Mouse (Mus musculus): ENCODE measurements around the gene Sspn. TPM values are rescaled to one million over a fixed set of nuclear protein-coding genes. Genes with fewer than 3 reads are reported as not detected.

Sspn gene
- polyA plus RNA-seq, 1 experiment from 2014 or later, result 2.9 TPM

DNA sequence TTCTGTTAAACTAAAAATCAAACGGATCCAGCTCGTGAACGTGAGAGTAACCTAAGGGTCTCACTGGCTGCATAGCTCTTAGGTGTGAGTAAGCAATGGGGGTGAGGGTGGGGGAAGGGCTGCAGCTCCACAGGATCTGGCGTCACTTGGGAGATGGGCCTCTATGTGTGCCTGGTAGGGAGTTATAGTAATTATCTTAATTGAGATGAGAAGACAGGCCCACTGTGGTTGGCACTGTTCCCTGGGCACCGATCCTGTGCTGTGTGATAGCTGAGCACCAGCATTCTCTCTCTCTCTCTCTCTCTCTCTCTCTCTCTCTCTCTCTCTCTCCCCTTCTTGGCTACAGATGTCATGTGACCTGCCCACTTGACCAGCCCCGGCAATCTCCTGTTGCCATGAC is 9.4 kb downstream of the Sspn start:
- Histone ChIP-seq H3K36me3 (replicated peaks) (no peaks in the 10 kb centered on the region), H3K4me1 (no peaks in the 10 kb centered on the region; the same call in 1 of the 2 replicates), H3K27me3 (replicated peaks; ENCODE audit: low read depth, poor library complexity, severe bottlenecking) (no peaks in the 10 kb centered on the region), H3K9me3 (no peaks in the 10 kb centered on the region), H3K27ac (replicated peaks) (no peak overlapping the region), H3K4me3 (no peak overlapping the region)
- 72% methylated on average over 6 of the region's 6 CpGs for WGBS
- no peak for DNase-seq (ENCODE audit: low spot score)

DNA sequence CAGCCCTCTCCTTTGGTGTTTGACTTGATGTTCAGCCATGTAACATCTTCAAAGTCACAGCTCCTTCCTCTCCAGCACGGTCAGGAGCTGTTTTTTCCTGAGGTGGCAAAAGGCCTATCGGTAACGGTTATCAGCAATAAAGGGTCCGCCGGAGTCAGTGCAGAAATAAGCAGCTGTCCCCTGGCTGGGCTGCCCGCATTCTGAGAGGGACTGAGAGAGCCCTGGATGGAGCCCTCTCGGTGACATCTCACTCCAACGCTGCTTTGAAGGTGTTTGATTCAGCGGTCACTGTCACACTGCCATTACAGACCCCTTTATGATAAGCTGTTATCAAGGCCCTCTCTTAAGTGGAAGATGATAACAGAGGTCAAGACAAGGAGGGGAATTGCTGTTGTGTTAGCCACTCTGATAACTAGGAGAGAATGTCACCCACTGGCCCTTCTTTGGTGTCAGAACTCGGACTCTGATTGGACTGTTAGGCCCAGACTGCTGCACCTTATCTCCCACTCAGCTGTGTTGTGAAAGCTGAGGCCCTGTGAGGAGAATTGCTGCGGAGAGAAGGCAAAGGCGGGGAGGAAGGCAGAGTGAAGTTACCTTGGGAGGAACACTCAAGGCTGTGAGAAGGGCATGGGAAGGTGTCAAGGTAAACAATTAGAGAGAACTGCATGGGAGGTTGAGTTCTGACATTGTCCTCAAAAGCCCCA is 11.0 kb downstream of the Sspn start:
- Histone ChIP-seq H3K36me3 (replicated peaks) (no peaks in the 10 kb centered on the region), H3K27me3 (replicated peaks; ENCODE audit: low read depth, poor library complexity, severe bottlenecking) (no peaks in the 10 kb centered on the region), H3K4me3 (no peak overlapping the region), H3K9me3 (no peaks in the 10 kb centered on the region), H3K4me1 (no peaks in the 10 kb centered on the region; the same call in 1 of the 2 replicates), H3K27ac (replicated peaks) (no peak overlapping the region)
- no peak for DNase-seq (ENCODE audit: low spot score)
- 84% methylated on average over 12 of the region's 12 CpGs for WGBS

DNA sequence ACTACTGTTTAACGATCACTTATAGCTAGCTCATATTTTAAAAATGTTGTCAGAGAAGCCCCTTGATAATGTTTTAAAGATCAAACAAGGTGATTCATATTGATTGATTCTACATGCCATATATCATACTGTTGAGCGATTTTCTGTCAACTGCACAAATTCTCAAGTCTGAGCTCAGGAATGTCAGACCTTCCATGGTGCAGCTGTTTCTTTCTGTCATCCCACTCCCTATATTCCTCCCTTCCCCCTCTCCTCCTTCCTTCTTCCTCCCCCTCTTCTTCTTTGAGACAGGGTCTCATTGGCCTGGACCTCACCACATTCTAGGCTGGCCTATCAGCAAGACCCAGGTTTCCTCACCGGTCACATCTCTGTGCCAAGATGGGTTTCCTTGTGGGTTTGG is 12.0 kb downstream of the Sspn start:
- Histone ChIP-seq H3K27me3 (replicated peaks; ENCODE audit: low read depth, poor library complexity, severe bottlenecking) (no peaks in the 10 kb centered on the region), H3K4me3 (no peak overlapping the region), H3K27ac (replicated peaks) (no peak overlapping the region), H3K36me3 (replicated peaks) (no peaks in the 10 kb centered on the region), H3K4me1 (peaks cover 10% of the 10 kb centered on the region), H3K9me3 (no peaks in the 10 kb centered on the region)
- DNase-seq (ENCODE audit: low spot score), result no peak
- 90% methylated on average over 3 of the region's 3 CpGs for WGBS

DNA sequence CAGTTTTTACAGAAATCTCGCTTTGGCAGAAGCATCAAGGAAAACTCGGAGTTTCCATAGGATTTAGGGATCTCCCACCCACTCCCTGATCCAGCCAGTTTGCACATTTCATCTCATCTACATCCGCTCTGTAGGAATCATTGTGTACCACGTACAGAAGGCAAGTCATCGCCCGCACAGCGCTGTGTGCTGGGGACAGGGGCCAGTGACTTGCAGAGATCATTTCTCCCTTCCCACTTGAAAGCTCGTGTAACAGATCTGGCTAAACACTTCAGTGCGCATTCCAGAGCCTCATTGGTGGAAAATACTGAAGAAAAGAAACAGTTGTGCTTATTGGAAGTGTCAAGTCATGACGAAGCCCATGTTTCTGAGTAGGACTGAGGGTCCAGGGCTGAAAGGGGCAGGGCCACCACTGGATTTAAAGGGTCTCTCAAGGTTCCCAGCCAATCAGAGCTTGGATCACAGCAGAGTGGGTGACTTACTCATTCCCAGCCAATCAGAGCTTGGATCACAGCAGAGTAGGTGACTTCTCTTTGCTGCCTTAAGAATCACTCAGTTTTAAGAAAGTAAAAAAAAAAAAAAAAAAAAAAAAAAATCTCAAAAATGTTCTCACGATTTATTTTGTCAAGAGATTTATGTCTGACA is 14.4 kb downstream of the Sspn start:
- H3K27ac ChIP-seq (replicated peaks), result no peak overlapping the region
- H3K27me3 ChIP-seq (replicated peaks; ENCODE audit: low read depth, poor library complexity, severe bottlenecking), result no peaks in the 10 kb centered on the region
- WGBS, result 85% methylated on average over 11 of the region's 11 CpGs
- DNase-seq (ENCODE audit: low spot score), result no peak
- H3K36me3 ChIP-seq (replicated peaks), result no peaks in the 10 kb centered on the region
- H3K9me3 ChIP-seq, result no peaks in the 10 kb centered on the region
- no peak overlapping the region for H3K4me3 ChIP-seq
- peaks cover 19% of the 10 kb centered on the region for H3K4me1 ChIP-seq

DNA sequence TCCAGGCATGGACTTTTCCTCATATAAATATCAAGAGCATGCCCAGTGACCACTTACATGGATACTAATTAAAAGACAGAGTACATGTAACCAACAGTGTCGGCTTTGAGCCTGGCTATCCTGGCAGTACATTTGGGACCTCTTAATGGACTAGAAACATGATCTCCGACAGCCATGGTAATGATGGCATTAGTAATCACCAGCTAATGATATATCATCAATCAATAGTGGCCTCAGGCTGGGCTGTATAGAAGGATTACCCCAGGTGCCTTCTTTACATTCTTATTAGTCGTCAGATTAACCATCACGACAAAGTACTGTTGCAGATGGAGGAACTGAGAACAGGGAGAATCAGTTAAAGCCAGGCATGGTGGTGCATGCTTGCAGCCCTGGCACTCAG is 17.6 kb downstream of the Sspn start:
- Histone ChIP-seq H3K9me3 (no peaks in the 10 kb centered on the region), H3K36me3 (replicated peaks) (no peaks in the 10 kb centered on the region), H3K27me3 (replicated peaks; ENCODE audit: low read depth, poor library complexity, severe bottlenecking) (no peaks in the 10 kb centered on the region), H3K4me1 (peaks cover 28% of the 10 kb centered on the region), H3K4me3 (no peak overlapping the region), H3K27ac (replicated peaks) (no peak overlapping the region)
- 54% methylated on average over 4 of the region's 4 CpGs for WGBS
- DNase-seq (ENCODE audit: low spot score), result no peak

DNA sequence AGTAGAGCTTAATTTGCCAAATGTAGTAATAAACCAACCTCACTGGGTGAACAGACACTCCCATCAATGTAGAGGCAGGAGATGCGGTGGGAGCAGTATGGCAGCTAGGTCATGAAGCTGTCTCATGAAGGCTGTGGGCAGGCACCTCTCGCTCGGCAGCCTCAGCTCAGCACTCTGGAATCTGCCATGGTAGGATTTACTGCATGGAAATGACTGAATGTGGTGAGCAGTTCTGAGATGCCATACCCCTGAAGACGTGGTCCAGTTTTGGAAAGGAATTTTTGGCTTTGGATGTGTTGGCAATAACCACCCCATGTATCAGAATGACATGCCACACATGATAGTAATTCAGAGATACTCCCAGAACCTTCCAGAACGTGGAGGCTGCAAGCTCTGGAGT is 19.2 kb downstream of the Sspn start:
- WGBS, result 87% methylated on average over 5 of the region's 5 CpGs
- no peaks in the 10 kb centered on the region for H3K36me3 ChIP-seq (replicated peaks)
- H3K27ac ChIP-seq (replicated peaks), result no peak overlapping the region
- H3K27me3 ChIP-seq (replicated peaks; ENCODE audit: low read depth, poor library complexity, severe bottlenecking), result no peaks in the 10 kb centered on the region
- DNase-seq (ENCODE audit: low spot score), result no peak
- H3K4me3 ChIP-seq, result no peak overlapping the region
- H3K4me1 ChIP-seq, result peaks cover 28% of the 10 kb centered on the region
- no peaks in the 10 kb centered on the region for H3K9me3 ChIP-seq

DNA sequence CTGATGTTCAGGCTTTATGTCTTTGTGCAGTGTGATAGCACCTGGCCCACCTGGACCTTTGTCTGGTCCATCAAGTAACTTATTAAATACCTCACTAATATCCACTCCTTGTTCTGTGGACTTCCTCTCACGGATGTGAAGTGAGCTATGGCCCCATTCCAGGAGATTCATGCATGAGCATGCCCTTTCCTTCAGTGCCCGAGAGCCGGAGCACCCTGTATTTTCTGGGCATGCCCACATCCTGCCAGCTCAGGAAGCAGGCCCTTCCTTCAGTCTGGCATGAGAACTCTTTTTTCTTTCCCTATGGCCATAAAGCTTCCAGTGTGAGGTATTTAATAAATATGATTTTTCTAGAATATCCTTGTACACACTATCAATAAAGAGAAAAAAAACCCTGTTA is 21.2 kb downstream of the Sspn start:
- H3K9me3 ChIP-seq, result no peaks in the 10 kb centered on the region
- H3K4me1 ChIP-seq, result peaks cover 30% of the 10 kb centered on the region
- H3K27me3 ChIP-seq (replicated peaks; ENCODE audit: low read depth, poor library complexity, severe bottlenecking), result no peaks in the 10 kb centered on the region; the same call in 1 of the 2 replicates
- no peak for DNase-seq (ENCODE audit: low spot score)
- 89% methylated on average over 3 of the region's 3 CpGs for WGBS
- H3K27ac ChIP-seq (replicated peaks), result no peak overlapping the region
- H3K36me3 ChIP-seq (replicated peaks), result no peaks in the 10 kb centered on the region
- H3K4me3 ChIP-seq, result no peak overlapping the region

DNA sequence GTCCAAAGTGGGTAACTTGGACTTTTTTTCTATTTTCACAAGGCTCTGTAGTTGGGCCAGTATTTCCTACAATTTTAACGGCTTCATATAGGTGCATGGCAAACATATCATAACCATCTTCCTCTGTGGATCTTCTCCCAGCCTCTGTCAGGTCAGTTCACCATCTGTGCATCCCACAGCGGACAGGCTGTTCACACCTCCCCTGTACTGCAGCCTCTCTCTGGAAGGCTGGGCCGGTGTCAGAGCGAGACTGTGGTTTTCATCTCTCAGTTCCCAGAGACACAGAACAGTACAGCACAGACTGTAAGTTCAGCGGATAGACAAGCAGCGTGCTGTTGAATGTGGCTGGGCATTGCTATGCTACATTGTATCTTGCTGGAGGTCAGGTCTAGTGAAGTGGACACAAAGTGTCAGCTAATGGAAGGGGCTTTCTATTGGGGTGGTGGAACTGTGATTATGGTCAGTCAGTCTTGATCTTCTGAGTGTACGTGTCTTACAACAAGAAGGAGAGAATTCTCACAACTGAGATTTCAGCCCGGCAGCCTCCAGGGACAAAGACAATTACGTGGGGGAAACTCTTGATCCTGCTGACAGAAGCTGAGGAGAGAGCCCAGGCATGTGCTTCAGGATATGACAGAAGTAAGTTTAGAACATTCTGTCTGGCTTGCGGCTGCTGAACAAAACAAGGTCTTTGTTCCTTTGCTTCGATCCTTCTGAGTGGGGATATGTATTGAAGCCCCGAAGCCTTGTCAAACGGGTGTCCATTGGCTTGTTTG is 21.9 kb downstream of the Sspn start:
- H3K27ac ChIP-seq (replicated peaks), result no peak overlapping the region
- no peak for DNase-seq (ENCODE audit: low spot score)
- peaks cover 30% of the 10 kb centered on the region for H3K4me1 ChIP-seq
- H3K27me3 ChIP-seq (replicated peaks; ENCODE audit: low read depth, poor library complexity, severe bottlenecking), result no peaks in the 10 kb centered on the region; the same call in 1 of the 2 replicates
- H3K4me3 ChIP-seq, result no peak overlapping the region
- WGBS, result 71% methylated on average over 13 of the region's 13 CpGs
- no peaks in the 10 kb centered on the region for H3K9me3 ChIP-seq
- no peaks in the 10 kb centered on the region for H3K36me3 ChIP-seq (replicated peaks)

DNA sequence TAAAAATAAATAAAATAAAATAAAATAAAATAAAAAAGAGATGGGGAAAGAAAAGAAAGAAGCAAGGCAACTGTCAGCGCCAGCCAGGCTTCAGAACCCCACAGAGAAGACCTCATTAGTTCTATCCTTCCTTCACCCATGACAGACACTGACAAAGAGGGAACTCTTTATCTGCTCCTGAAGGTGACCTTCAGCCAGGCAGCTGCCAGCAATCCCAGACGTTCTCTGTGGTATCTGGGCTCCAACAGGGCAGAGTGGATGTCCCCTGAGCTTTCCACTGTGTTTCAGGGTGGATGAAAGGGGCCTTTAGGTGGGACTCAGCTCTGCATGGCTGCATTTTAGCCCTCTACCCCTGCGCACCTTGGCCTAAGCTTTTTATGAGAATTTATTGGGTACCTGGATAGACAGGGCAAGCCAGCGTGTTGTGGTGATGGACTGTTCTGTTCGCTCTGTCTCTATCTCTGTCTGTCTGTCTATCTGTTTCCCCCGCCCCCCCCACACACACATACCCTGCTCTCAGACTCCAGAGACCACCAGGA is 26.1 kb downstream of the Sspn start:
- Histone ChIP-seq H3K36me3 (replicated peaks) (no peaks in the 10 kb centered on the region), H3K27me3 (replicated peaks; ENCODE audit: low read depth, poor library complexity, severe bottlenecking) (no peaks in the 10 kb centered on the region; the same call in 1 of the 2 replicates)

DNA sequence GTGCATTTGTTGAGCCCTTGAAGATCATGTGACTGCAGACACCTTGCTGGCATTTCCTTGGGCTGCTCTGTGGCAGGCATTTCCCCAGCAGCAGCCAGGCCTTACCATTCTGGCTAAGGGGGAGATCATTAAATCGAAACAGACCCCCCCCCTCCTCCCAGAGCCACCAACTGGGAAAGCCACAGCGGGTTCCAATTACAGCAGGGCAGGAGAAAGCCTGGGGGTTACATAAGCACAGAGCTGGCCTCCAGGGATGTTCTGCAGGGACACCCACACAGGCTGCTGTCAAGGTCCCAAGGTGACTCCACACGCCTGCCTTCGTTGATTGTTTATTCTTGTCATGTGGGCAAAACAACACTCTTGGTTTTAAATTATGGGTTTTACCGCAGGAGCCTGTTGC is 26.6 kb downstream of the Sspn start:
- Histone ChIP-seq H3K27me3 (replicated peaks; ENCODE audit: low read depth, poor library complexity, severe bottlenecking) (no peaks in the 10 kb centered on the region; the same call in 1 of the 2 replicates), H3K4me3 (no peak overlapping the region), H3K27ac (replicated peaks) (peak overlapping the region; percentile 22), H3K9me3 (no peaks in the 10 kb centered on the region), H3K4me1 (peaks cover 36% of the 10 kb centered on the region), H3K36me3 (replicated peaks) (no peaks in the 10 kb centered on the region)
- 16% methylated on average over 5 of the region's 5 CpGs for WGBS
- peak; percentile 62 for DNase-seq (ENCODE audit: low spot score)

More for the DNA sequence above, 26.1 kb downstream of the Sspn start:
- Histone ChIP-seq H3K9me3 (no peaks in the 10 kb centered on the region), H3K4me3 (no peak overlapping the region), H3K27ac (replicated peaks) (peak overlapping the region; percentile 22), H3K4me1 (peaks cover 36% of the 10 kb centered on the region)
- DNase-seq (ENCODE audit: low spot score), result no peak
- WGBS, result 68% methylated on average over 6 of the region's 6 CpGs

DNA sequence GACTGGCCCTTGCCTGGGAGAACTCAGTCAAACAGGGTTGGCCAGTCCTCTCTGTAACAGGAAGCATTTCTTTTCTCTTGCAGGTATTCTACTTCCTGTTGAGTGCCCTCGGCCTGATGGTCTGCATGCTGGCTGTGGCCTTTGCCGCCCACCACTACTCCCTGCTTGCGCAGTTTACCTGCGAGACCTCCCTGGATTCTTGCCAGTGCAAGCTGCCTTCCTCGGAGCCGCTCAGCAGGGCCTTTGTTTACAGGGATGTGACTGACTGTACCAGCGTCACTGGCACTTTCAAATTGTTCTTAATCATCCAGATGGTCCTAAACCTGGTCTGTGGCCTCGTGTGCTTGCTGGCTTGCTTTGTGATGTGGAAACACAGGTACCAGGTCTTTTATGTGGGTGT is 29.6 kb downstream of the Sspn start:
- no peak for DNase-seq (ENCODE audit: low spot score)
- H3K4me3 ChIP-seq, result no peak overlapping the region
- H3K4me1 ChIP-seq, result peaks cover 28% of the 10 kb centered on the region
- H3K36me3 ChIP-seq (replicated peaks), result no peaks in the 10 kb centered on the region
- no peak overlapping the region for H3K27ac ChIP-seq (replicated peaks)
- WGBS, result 63% methylated on average over 8 of the region's 8 CpGs
- H3K9me3 ChIP-seq, result no peaks in the 10 kb centered on the region; the same call in 1 of the 2 replicates
- no peaks in the 10 kb centered on the region; the same call in 1 of the 2 replicates for H3K27me3 ChIP-seq (replicated peaks; ENCODE audit: low read depth, poor library complexity, severe bottlenecking)

DNA sequence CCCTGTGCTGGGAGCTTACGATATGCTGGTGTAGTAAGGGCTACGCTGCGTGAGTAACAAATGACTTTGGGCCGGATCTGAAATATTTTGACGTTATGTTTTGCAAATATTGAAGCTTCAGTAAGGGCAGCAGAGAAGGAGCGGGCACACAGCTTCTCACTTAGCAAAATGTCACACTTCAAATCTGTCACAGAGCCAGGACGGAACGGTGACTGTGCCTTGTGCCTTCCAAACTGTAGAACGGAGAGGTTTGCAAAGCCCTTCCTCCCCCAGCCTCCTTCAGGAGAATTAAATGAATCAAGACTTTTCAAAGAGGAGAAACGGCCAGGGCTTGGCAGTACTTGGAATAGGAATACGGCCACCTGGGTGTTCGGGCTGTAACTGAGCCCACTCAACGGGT is 32.5 kb downstream of the Sspn start:
- no peak overlapping the region for H3K27ac ChIP-seq (replicated peaks)
- H3K4me1 ChIP-seq, result peaks cover 16% of the 10 kb centered on the region
- DNase-seq (ENCODE audit: low spot score), result no peak
- no peak overlapping the region for H3K4me3 ChIP-seq
- 90% methylated on average over 13 of the region's 13 CpGs for WGBS
- H3K36me3 ChIP-seq (replicated peaks), result no peaks in the 10 kb centered on the region
- H3K9me3 ChIP-seq, result no peaks in the 10 kb centered on the region; the same call in 1 of the 2 replicates
- H3K27me3 ChIP-seq (replicated peaks; ENCODE audit: low read depth, poor library complexity, severe bottlenecking), result no peaks in the 10 kb centered on the region
